Mouse (Mus musculus): ENCODE results near the gene Gm20826.
"Not testable (repeated sequence)": the region's sequence is repeated elsewhere in the genome, so short reads cannot be mapped to it uniquely, and the experiment has no call there.

The Gm20826 gene

DNA sequence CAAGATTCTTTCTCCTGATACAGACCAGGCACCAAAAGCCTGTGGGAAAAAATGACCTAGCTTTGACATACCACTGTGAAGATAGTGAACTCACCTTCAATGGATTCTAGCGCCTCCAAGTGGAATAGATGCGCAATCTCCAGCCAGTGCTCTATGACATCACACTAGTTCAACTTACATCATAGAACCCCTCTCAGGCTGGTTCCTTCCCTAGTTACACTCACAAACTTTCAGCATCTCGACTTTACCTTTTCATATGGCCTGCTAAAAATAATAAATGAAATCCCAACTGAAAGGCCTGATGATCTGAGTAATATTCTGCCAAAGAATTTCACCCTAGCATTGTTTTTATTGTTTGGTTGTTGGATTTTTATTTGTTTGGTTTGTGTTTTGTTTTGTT is at the start of gene Gm20826:
Gene Gm20826 (minus strand): TSS at position 101 of the 400 bp plus-strand sequence.
- DNase-seq (ENCODE audit: low spot score in 2 of 2), result not testable (repeated sequence)
